Mouse (Mus musculus) 3T3-L1 (cell line): ENCODE data around the gene Zranb1.

Experiments
- DNase-seq: peaks from one replicate; pipeline ENCODE4 v3.0.0-alpha.2; 2015; ENCODE audit warnings: low read depth, low spot score

The Zranb1 gene

DNA sequence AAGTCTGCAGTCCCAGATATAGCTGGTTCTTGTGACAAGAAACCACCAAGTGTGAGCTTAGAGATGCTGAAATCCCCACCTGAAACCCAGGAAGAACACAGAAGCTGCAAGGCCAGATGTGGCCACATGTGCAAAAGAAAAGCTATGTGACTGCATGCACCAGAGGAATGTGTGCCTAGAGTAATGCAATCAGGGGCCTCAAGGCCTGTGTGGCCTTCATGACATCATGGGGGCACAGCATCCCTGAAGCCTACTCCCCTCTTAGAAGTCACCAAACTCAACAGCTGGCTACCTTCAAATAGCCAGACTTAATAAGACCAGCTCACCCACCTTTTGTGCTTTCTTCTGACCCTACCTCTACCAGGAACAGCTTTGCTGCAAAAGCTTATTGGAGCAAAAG is 105.0 kb downstream of the Zranb1 start:
- DNase-seq, result no peak
